Mouse (Mus musculus) kidney, adult 2 months (tissue): ENCODE measurements around the gene Tram2.

ENCODE experiments used
- CTCF ChIP-seq: fragments of 200-500 bp; conservative IDR thresholded peaks from 2 replicates; pipeline ENCODE4 v1.5.1; 2011; ENCODE audit warnings: low read depth, mild to moderate bottlenecking, control low read depth, low read length, moderate library complexity, mixed read lengths; ENCODE audit not compliant: insufficient read depth, insufficient read length
- POLR2A ChIP-seq: fragments of 200-500 bp; IDR thresholded peaks from one replicate; pipeline ENCODE4 v1.6.1; 2011; ENCODE audit warnings: low read depth, low read length, control low read depth

DNA sequence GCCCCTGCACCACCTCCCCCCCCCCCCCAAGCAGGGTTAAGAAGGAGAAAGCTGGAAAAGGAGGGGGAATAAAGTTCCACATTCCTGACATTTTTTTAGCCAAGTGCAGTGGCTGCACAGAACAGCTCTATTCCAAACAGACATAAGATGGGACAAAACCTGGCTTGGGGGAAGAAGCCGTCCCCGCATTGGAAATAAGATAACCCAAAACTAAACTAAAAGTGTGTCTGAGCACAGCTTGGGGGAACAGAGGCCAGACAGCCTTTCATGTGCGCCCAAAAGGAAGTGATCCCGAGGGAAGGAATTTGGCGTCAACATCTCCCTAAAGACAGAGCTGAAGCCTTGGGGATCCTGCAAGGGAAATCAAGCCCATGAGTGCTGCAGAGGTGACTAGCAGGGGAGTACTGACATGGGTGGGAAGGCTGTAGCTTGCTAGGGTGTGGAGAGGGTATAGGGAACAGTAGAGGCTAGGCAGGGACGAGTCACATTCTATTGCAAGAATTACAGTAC is 3.0 kb downstream of the Tram2 start:
- TF ChIP-seq POLR2A (no peak), CTCF (no peak)
